Mouse (Mus musculus): Measurements from ENCODE around the gene Tpcn1. TPM values are rescaled to one million over a fixed set of nuclear protein-coding genes. Genes with fewer than 3 reads are reported as not detected.
A peak's percentile ranks its signal among the peaks of the same experiment; 100 is the strongest.

The Tpcn1 gene
- polyA plus RNA-seq, 1 experiment from 2014 or later, result 25.3 TPM

DNA sequence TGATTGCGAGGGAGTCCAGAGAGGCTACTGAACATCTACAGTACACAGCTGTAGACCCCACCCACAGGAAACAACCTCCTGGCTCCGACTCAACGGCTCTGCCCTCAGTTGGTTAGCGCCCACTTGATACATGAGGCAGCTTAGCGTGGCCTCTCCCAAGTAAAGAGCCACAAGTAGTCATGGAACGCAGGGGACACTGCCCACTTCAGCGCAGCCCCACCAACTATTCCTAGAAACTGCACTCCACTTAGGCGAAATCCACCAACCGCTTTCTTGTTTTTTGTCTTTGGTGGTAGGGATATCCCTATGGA lies 902 bp downstream of the Tpcn1 start:
- H3K4me1 ChIP-seq (replicated peaks), result peaks cover 31% of the 10 kb centered on the region
- H3K4me2 ChIP-seq (replicated peaks), result peak overlapping the region; percentile 82
- H3K27me3 ChIP-seq (replicated peaks), result no peaks in the 10 kb centered on the region
- 17% methylated on average over 9 of the region's 9 CpGs for WGBS
- no peak for ATAC-seq
- H3K4me3 ChIP-seq (replicated peaks), result peak overlapping the region; percentile 90
- peak overlapping the region; percentile 83; the same call in 1 of the 2 replicates for H3K9ac ChIP-seq
- no peaks in the 10 kb centered on the region for H3K9me3 ChIP-seq
- H3K36me3 ChIP-seq, result peaks cover 10% of the 10 kb centered on the region
- peak overlapping the region; percentile 77 for H3K27ac ChIP-seq

DNA sequence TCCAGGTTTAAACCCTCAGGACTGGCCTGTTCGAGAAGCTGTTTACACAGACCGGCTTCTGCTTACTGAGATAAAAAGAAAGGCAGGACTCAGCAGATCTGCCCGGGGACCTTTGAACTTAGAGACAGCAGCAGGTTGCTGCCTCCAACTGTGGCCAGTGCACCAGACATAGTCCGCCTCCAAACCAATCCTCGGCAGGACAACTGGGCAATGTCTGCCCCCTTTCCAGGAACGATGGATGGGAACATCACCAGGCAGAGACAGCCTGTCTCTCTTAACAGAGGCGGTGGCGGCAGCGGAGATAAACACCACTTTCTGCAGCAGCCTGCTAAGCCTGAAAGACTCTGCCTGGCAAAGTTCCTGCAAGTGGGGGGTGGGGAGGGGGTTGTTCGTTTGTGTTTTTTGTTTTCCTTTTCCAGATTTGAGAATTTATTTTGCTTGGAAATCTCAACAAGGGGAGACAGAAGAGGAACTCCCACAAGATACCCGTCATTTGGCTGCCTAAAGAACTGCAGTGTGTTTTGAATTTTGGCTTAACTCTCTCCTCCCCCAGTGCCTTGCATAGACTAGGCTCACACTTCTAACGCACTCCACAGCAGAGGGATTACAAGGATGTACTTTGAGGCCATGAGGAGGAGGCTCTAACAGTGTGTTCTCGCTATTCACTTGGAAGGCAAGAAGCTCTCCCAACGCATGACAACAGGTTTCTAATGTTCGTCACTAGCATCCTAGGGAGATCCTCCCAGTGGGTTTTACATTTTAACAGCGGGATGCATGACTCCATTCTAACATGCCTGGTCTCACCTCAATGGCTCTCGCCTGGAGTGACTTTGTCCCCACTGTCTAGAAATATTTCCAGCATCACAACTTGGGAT lies 1.5 kb downstream of the Tpcn1 start:
- 9% methylated on average over 17 of the region's 17 CpGs for WGBS
- no peaks in the 10 kb centered on the region for H3K9me3 ChIP-seq
- peak overlapping the region; percentile 90 for H3K4me3 ChIP-seq (replicated peaks)
- H3K9ac ChIP-seq, result peak overlapping the region; percentile 83; the same call in 1 of the 2 replicates
- H3K4me2 ChIP-seq (replicated peaks), result peak overlapping the region; percentile 82
- H3K27ac ChIP-seq, result peak overlapping the region; percentile 77
- 0 out of 2 replicates have a peak, but pooled peaks have one; percentile 7 for ATAC-seq
- H3K4me1 ChIP-seq (replicated peaks), result peaks cover 34% of the 10 kb centered on the region
- H3K27me3 ChIP-seq (replicated peaks), result no peaks in the 10 kb centered on the region
- H3K36me3 ChIP-seq, result peaks cover 10% of the 10 kb centered on the region

DNA sequence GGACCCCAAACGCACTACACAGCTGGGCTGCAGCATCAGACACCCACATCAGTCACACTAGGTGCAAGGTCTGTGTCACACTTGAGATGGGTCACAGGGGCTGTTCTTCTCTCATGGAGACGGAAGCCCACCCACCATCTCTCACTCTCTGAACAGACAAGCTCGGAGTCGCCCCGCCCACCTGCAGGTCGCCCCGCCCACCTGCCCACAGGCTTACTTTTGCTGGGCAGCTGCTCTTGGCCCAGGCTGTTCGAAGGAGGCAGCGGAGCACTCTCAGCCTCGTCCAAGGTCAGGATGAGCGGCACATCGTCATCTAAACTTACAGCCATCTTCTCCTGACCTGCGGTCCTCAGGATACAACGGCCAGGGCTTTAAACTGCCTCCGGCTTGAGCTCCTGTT lies 3.5 kb downstream of the Tpcn1 start:
- no peaks in the 10 kb centered on the region for H3K9me3 ChIP-seq
- no peak overlapping the region for H3K4me3 ChIP-seq (replicated peaks)
- H3K27me3 ChIP-seq (replicated peaks), result no peaks in the 10 kb centered on the region
- no peak for ATAC-seq
- H3K4me2 ChIP-seq (replicated peaks), result no peak overlapping the region
- H3K27ac ChIP-seq, result no peak overlapping the region
- H3K36me3 ChIP-seq, result peaks cover 14% of the 10 kb centered on the region
- H3K9ac ChIP-seq, result peak overlapping the region; percentile 5; the same call in 1 of the 2 replicates
- 43% methylated on average over 15 of the region's 15 CpGs for WGBS
- H3K4me1 ChIP-seq (replicated peaks), result peaks cover 41% of the 10 kb centered on the region

DNA sequence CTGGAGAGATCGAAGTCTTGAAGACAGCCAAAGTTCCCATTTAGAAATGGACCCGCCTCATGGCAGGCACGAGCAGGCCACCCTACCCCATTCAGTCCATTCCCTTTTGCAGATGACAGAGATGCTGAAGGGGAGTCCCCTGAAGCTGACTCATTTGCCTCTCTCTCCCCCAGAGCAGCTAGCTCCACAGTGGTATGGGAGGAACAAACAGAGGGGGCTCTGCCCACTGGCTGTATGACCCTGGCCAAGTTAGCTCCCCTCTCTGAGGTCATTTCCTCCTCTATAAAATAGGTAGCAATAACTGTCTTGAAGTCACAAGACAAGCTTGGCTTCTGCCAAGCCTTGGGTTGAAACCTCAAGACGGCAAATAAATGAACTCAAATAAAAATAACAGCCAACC lies 5.0 kb downstream of the Tpcn1 start:
- Histone ChIP-seq H3K27me3 (replicated peaks) (no peaks in the 10 kb centered on the region), H3K27ac (no peak overlapping the region), H3K4me2 (replicated peaks) (no peak overlapping the region), H3K9me3 (no peaks in the 10 kb centered on the region), H3K4me3 (replicated peaks) (no peak overlapping the region), H3K36me3 (peaks cover 14% of the 10 kb centered on the region), H3K4me1 (replicated peaks) (peaks cover 53% of the 10 kb centered on the region), H3K9ac (no peak overlapping the region)
- 90% methylated on average over 4 of the region's 4 CpGs for WGBS
- no peak for ATAC-seq

DNA sequence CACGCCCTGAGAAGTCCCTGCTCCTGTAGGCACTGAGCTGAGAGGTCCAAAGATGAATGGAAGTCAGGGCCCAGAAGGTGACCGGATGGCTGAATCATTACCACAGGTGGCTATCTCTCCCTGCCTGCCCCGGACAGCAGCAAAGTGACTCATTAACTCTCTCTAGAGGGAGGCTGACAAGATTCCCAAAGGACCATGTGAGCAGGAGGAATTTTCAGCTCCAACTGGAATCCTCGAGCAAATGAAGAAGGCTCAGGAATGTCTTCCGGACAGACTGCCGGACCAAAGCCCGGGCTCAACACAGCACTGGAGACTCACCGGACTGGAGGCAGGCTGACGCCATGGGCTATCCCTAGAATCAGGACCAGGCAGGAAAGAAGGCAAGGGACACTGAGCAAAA lies 6.5 kb downstream of the Tpcn1 start:
- peaks cover 52% of the 10 kb centered on the region for H3K4me1 ChIP-seq (replicated peaks)
- peaks cover 14% of the 10 kb centered on the region for H3K36me3 ChIP-seq
- no peak overlapping the region for H3K4me2 ChIP-seq (replicated peaks)
- no peak overlapping the region for H3K4me3 ChIP-seq (replicated peaks)
- 72% methylated on average over 9 of the region's 9 CpGs for WGBS
- H3K27me3 ChIP-seq (replicated peaks), result no peaks in the 10 kb centered on the region
- no peaks in the 10 kb centered on the region for H3K9me3 ChIP-seq
- ATAC-seq, result no peak
- no peak overlapping the region for H3K9ac ChIP-seq
- 0 out of 2 replicates have a peak overlapping the region, but pooled peaks have one; percentile 17 for H3K27ac ChIP-seq

DNA sequence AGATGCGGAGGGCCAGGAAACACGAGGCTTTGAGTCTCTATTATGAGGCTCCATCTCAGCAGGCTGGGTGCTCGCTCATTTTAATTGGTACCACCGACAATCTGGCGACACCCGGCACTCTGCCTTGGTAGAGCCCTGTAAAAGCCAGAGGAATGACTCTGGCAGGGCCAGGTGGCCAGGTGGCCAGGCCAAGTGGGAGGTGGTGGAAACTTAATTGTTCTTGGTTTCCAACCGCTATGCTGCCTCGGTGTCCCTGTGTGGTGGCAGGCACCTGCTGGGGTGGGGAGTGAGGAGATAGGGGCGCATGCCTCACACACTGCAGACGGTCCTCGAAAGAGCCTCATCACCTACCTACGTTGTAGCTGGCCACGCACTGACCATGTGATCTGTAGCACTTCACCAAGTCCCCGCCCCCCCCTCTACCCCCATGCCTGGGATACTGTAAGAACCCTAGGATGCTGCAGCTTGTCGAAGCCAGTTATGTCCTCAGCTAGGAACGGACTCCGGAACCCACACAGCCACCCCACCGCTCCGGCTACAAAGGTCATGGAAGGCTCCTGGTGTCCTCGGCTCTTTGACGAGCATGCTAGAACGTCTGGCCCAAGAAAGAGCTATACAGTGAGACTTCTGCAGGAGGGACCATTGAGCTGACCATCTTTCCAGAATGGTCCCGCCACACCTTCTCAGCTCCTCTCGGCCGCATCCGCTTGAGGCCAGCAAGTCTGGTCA lies 8.4 kb downstream of the Tpcn1 start:
- H3K27me3 ChIP-seq (replicated peaks), result no peaks in the 10 kb centered on the region
- no peak for ATAC-seq
- peaks cover 14% of the 10 kb centered on the region for H3K36me3 ChIP-seq
- WGBS, result 88% methylated on average over 26 of the region's 26 CpGs
- H3K4me3 ChIP-seq (replicated peaks), result no peak overlapping the region
- peak overlapping the region; percentile 18; the same call in 1 of the 2 replicates for H3K4me2 ChIP-seq (replicated peaks)
- no peaks in the 10 kb centered on the region for H3K9me3 ChIP-seq
- 0 out of 2 replicates have a peak overlapping the region, but pooled peaks have one; percentile 2 for H3K9ac ChIP-seq
- H3K4me1 ChIP-seq (replicated peaks), result peaks cover 46% of the 10 kb centered on the region
- 0 out of 2 replicates have a peak overlapping the region, but pooled peaks have one; percentile 79 for H3K27ac ChIP-seq

DNA sequence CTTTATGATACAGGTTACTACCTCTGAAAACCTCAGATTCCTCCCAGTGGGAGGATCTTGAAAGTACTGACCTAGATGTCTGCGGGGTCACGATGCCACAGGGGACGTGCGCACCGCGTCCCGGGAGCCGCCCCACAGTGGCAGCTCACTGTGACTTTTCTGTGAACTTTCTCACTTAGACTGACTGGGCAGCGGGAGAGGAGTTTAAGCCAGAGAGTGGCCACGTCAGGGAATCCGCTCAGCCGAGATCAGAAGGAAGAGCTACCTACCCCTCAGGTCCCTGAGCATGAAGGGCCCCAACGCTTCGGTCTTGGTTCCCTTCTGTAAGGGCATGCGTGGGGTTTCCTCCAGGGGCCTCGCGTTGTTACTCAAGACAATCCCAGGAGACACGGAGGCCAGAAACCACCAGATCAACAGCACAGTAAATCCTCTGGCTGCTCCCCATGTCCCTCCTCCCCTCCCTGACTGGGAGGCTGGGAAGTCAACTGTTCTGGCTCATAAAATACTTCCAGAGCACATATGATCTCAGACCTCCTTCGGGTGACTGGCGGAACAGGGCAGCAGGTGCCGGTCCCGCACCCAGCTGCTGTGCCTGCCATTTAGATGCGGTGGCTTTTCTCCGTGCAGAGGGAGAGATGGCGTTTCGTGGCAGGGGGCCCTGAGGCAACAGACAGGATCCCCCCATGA lies 9.1 kb downstream of the Tpcn1 start:
- Histone ChIP-seq H3K4me2 (replicated peaks) (peak overlapping the region; percentile 18), H3K4me3 (replicated peaks) (no peak overlapping the region), H3K36me3 (peaks cover 14% of the 10 kb centered on the region), H3K4me1 (replicated peaks) (peaks cover 41% of the 10 kb centered on the region), H3K27me3 (replicated peaks) (no peaks in the 10 kb centered on the region), H3K9me3 (no peaks in the 10 kb centered on the region), H3K27ac (peak overlapping the region; percentile 79), H3K9ac (0 out of 2 replicates have a peak overlapping the region, but pooled peaks have one; percentile 2)
- ATAC-seq, result peak; percentile 43; the same call in 1 of the 2 replicates
- 39% methylated on average over 26 of the region's 26 CpGs for WGBS

DNA sequence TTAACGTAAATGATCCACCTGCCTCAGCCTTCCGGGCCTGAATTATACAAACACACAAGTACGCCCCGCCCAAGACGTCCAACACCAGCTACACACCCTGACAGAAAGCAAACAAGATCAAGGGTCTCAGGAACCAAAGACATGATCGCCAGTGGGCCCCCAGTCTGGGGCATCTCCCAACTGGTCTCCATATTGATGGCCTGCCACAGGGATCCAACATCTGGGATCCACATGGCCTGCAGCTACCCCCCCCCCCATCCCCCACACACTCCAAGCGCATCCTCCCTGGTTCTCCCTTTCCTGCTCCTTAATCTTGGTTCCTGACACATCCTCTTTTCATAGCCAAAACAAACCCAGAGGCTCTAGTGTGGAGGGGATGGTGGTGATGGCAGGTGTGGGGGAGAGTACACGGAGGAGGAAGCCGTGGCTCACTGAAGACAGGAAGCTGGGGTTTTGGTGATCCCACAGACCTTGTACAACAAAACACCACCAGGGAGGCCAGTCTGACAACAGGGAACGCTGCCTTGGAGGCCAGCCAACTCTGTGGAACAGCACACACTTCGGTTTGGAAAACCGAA lies 9.9 kb downstream of the Tpcn1 start:
- Histone ChIP-seq H3K4me3 (replicated peaks) (no peak overlapping the region), H3K4me1 (replicated peaks) (peaks cover 41% of the 10 kb centered on the region), H3K9ac (0 out of 2 replicates have a peak overlapping the region, but pooled peaks have one; percentile 2), H3K9me3 (no peaks in the 10 kb centered on the region), H3K27ac (peak overlapping the region; percentile 79), H3K36me3 (peaks cover 12% of the 10 kb centered on the region), H3K27me3 (replicated peaks) (no peaks in the 10 kb centered on the region), H3K4me2 (replicated peaks) (peak overlapping the region; percentile 18)
- ATAC-seq, result peak; percentile 16; the same call in 1 of the 2 replicates
- WGBS, result 22% methylated on average over 12 of the region's 12 CpGs

DNA sequence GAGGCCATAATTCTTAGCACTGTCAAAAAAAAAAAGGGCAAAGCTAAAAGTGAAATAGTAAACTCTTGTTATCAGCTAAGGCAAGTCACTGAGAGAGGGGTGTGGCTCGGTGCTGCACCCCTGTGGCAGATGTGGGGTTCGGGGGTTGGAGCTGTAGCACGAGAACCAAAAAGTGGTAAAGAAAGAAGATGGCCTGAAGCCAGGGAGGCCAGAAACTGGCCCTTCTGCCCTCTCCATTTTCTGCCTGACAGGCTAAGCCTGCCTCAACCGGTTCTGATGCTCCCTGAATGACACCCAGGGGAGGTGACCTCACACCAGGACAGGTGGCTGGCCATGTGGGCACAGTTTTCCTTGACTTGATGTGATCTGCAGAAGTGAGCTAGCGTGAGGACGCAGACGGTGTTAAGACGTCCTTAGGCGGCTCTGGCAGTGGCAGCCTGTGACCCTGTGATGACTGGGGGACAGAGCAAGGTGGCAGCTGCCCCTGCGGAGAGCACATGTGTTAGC lies 10.5 kb downstream of the Tpcn1 start:
- peaks cover 41% of the 10 kb centered on the region for H3K4me1 ChIP-seq (replicated peaks)
- H3K4me3 ChIP-seq (replicated peaks), result no peak overlapping the region
- WGBS, result 53% methylated on average over 10 of the region's 10 CpGs
- H3K9ac ChIP-seq, result no peak overlapping the region
- peaks cover 6% of the 10 kb centered on the region; the same call in 1 of the 2 replicates for H3K36me3 ChIP-seq
- no peak for ATAC-seq
- no peaks in the 10 kb centered on the region for H3K9me3 ChIP-seq
- no peak overlapping the region for H3K4me2 ChIP-seq (replicated peaks)
- no peaks in the 10 kb centered on the region for H3K27me3 ChIP-seq (replicated peaks)
- H3K27ac ChIP-seq, result peak overlapping the region; percentile 79

DNA sequence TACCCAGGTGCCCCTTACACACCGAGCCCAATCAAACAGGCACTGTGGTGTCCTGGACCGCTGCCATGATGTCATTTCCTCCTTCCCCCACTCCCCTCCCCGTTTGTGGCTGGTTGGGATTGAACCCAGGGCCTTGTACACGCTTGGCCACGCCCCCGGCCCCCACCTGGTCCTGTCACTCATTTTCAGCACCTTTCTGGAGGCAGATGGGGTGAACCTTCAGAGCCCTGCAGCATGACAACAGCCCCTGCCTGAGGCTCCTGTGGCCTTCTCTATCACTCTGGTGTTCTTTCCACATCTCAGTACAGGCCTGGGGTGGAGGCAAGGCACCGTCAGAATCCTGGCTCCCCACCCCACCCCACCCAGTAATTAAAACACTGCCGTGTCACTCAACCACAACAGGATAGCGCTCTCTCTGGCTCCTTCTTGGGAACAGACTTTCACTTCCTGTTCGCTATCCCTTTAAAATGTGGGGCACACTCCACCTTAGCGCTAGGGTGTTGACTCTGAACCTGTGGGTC lies 11.6 kb downstream of the Tpcn1 start:
- Histone ChIP-seq H3K4me1 (replicated peaks) (peaks cover 38% of the 10 kb centered on the region), H3K9ac (no peak overlapping the region), H3K36me3 (0 out of 2 replicates have a peak, but pooled peaks cover 3% of the 10 kb centered on the region), H3K27ac (no peak overlapping the region), H3K4me2 (replicated peaks) (no peak overlapping the region), H3K9me3 (no peaks in the 10 kb centered on the region), H3K27me3 (replicated peaks) (no peaks in the 10 kb centered on the region), H3K4me3 (replicated peaks) (no peak overlapping the region)
- 71% methylated on average over 11 of the region's 11 CpGs for WGBS
- peak; percentile 32 for ATAC-seq

DNA sequence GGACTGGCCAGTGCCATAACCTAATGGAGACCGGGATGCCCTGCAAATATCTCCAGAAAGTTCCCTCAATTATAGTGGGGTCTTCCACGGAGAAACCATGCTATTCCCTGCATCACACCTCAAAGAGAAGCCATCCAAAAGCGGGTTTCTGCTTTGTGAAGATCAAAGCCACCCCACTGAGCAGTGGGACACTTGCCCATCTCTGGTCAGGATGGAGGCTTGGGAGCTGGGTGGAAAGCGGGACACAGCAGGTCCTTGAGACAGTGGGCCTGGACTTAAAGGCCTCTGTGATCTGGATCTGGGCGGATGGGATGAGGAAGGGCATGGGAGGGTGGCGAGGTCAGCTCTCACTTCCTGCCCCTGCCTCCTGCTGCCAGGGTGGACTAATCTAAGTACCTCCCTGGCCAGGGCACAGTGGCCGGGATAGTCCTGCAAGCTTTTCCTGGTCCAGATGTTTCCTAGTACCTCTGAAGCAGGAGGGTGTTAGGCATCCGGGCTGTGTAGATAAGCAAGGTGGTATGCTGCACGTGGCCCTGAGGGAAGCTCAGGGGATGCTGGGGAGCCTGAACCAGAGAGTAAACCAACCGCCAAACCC lies 13.9 kb downstream of the Tpcn1 start:
- H3K36me3 ChIP-seq, result no peaks in the 10 kb centered on the region
- H3K4me2 ChIP-seq (replicated peaks), result no peak overlapping the region
- no peak overlapping the region for H3K9ac ChIP-seq
- no peaks in the 10 kb centered on the region for H3K9me3 ChIP-seq
- H3K27ac ChIP-seq, result no peak overlapping the region
- H3K4me1 ChIP-seq (replicated peaks), result peaks cover 47% of the 10 kb centered on the region
- no peak overlapping the region for H3K4me3 ChIP-seq (replicated peaks)
- WGBS, result 75% methylated on average over 10 of the region's 10 CpGs
- no peaks in the 10 kb centered on the region for H3K27me3 ChIP-seq (replicated peaks)
- no peak for ATAC-seq
